Mouse (Mus musculus): ENCODE measurements at regions not wholly inside any gene's neighbourhood (a gene's known extent, or its start where the extent isn't known, plus 50 kb on each side); places are given as distances from the start of the nearest gene placed in this dataset.

DNA sequence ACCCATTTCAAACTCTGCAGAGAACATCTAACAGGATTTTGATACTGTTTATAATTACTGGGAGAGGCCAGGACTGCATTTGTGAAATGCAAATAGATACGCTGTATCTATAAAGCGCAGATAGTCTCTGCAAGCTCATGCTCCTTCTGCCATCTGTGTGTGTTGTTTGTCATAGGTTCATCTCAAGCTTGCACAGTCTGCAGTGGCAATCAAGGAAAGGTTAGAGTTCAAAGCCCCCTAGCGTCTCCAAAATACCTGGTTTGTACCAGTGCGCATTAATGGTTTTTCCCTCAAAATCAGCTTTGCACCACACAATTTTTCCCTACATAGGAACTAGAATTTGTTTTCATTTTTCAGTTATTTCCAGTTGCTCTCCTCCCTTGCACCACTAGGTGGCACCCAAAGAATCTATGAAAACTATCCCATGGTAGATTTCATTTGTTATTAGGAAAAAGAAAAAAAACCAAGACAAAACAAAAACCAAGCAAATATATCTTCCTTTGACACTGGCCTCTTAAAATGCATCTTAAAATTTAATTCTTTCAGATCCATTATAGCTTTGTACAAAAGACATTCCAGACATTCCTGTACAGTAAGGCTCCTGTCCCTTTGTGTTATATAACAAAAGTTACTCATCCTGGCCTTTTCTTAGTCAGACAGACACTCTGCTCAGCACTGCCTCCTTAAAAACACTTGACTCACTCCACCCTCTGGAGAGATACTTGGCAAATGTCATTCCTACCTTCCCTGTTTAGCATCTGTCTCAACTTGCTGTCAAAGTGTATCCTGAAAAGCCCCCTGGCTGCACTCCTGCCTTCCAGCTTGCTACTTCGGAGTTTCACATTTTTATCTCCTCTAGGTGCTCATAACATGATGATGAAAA, 92.7 kb upstream of the Rap2b start:
- peak; percentile 20 to 33 for DNase-seq

DNA sequence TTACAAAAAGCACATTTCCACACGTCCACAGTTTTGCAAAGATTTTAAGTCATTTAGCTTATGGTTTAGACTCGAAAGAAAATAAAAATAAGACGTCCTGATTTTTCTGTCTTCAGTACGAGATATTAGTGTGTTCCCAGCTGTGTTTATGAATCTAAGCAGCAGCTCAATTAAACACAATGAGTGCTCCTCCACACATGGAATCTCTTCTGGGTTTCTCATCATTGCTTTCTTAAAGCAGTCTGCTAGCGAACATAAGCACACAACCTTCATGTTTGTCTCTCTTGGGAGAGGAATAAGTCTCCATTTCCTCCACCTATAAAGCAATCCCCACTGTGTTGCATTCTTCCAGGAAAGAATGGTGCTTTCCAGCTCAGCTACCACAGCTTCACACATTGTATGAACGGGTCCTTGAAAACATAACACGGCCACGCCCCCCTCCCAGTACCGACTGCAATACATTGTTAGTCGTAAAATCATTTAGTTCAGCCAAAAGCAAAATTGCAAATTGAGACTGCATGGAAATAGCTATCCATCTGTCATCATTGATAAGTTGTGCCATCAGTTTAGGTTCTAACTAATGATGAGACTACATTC, 75.4 kb upstream of the Rap2b start:
- DNase-seq = no peak

DNA sequence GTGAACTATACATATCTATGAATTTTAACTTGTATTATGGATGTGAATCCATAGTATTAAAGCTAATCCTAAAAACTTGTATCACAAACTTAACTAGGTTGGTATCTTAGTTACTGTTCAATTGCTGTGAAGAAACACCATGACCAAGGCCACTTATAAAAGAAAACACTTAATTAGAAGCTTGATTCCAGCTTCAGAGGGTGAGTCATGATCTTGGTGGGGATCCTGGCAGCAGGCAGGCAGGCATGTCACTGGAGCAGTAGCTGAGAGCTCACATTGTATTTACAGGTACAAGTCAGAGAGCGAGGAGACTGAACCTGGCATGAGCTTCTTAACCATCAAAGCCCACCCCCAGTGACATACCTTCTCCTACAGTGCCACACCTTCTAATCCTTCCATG, 73.2 kb upstream of the Rap2b start:
- no peak for DNase-seq

DNA sequence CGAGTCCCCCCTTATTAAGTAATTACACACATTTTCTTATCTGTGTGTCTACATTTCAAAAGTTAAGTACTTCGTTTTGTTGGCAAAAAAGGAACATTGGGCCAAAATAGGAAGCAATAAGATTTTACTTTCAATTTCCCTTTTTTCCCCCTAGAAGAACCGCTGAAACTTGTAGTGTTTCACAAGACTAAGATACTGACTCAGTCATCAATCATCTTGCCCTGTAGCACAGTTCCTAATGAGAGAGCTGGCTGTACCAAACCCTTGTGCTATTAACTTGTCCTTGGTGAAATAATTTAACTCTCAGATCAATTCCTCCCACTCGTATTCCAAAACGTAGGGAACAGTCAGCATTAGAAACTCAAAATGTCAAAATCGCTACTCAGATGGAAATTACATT, 66.6 kb upstream of the Rap2b start:
- no peak for DNase-seq

DNA sequence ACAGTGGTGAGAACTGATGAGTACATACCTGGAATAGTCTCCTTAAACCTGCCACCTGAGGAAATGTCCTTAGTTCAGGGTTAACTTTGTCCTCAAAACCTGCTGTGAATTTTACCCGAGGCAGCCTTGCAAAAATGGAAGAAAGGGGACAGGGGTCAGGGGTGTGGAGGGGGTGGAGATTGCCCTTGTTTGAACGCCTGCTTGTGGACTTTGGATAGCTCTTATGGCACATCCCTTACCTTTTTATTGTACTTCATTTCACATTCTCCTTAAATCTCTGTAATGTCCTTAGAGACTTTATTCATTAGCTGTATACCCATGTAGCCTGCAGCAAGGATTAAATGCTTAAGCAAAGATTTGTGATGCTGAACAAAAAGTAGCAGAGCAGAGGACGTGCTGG, 64.1 kb upstream of the Rap2b start:
- no peak for DNase-seq

DNA sequence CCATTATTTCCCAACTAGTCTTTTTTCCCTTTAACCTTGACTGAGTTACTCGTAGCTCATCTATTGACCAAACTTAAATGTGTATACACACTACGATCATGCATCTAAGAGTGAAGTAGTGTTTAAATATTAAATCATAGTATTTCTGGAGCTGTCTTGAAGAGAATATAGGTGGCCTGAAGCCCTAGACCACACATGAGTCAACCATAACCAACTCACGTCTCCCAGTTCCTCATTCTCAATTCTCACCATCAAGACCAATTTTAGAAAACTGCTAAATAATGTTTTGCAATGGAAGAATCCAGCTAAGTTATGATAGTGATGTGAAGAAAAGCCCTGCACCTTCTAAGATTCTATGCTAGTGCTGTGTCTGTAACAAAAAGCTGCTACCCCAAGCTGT, 59.2 kb upstream of the Rap2b start:
- DNase-seq = no peak

DNA sequence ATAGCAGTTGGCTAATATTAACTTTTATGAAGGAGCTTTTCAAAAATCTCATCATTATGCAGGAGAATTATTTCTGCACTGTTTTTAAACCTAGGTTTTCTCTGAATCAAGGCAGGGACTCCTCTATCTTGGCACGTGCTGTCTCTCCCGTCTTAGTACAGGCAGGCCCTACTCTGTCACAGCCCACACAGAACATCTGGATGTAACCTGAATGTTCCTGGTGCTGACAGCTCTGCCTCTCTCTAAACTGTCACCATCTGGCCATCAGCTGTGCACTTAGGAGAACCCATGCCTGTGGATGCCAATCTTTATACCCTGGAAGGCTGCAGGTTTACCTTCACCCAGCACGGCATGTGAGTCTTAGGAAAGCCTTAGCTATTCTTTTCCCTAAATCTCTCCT, 58.0 kb upstream of the Rap2b start:
- no peak for DNase-seq

DNA sequence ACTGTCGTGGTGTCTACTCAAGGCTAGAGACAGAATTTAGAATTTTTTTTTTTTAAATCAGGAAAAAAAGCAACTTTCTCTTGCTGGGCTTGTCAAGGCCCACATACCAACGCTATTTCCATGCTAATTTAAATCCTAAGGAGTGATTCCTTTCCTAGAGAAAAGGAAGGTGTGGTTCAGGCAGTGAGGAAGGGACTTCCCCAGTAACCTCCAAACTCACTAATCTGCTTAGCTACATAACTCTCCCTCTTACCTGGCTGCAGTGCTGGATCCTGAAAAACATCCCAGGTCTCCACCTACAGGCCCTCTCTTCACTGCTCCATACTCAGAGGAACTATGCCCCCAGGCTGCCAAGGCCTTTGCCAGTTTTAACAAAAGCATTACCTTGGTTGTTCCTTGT, 55.1 kb upstream of the Rap2b start:
- DNase-seq = no peak

DNA sequence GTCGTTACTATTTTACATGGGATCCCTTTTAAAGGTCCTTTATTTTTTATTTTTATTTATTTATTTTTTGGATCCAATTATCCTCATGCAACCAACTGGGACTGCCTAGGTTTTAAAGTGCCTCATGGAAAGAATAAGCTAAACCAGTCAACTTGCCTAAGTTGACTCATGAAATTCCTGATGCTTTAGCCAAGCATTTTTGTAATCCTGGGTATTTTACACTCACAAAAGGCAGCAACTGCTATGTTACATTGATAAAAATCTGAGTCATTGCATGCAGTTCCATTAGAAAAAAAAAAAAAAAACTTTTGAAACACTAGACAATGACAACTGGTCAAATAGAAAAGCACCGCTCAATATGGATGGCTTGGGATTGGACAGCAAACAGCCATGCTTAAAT, 52.7 kb upstream of the Rap2b start:
- no peak for DNase-seq

DNA sequence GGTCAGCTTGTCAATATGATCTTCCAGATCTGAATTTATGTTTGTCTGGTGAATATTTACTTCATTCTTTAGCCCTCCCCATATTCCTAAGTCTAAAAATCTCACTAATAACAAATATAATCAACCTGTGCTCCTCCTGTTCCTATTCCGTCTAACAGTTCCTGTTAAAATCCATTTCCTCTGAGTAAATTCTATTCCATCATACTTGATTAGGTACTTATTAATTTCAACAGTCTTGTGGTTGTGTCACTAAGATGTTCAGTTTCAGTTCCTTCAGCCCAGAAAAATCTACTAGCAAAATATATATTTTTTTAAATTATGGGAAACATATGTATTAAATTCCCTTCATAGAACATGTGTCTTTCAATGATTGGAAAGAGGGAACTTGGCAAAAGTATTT, 52.2 kb upstream of the Rap2b start:
- no peak for DNase-seq
